Mouse (Mus musculus) liver, adult 2 months (tissue): ENCODE measurements around the gene Mybpc3.

ENCODE experiments used
- CTCF ChIP-seq: fragments of 200-500 bp; IDR thresholded peaks from 2 replicates; pipeline ENCODE4 v1.5.1; 2011; ENCODE audit warnings: low read depth, low read length, control low read depth
- POLR2A ChIP-seq: fragments of 200-500 bp; IDR thresholded peaks from 2 replicates; pipeline ENCODE4 v1.6.1; 2011; ENCODE audit warnings: low read length, control low read depth; ENCODE audit not compliant: insufficient read depth; ENCODE audit errors: extremely low read depth

DNA sequence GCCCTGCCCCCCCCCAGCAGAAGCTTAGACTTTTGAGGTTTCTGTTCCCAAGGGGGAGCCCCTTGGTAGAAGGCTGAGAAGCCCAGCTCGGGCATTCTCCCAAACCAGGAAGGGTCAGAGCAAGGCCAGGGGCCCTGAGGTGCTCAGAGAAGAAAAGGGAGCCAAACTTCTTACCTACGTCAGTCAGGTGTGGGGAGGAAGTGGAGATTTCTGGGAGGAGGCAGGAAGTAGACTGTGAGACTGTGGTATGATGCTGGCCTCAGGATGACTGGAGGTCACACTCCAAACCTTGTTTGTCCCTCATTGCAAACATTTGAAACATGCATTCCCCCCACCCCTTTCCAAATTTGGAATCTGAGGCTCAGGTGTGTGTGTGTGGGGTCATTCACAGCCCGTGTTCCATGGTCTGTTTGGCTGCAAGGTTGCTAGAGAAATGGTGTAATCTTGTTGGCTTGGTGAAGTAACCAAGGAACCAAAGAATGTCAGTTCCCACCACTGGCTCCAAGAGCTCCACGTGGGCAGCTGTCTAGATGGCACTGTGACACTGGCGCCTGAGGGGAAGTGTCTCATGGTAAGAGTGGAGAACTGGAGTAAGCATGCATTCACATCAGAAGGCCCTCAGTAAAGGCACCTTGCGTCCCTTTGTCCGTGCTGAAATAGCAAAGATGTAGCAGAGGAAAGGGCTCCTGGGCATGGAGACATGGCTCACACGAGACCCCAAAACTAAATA is 37.0 kb upstream of the Mybpc3 start:
- no peak for TF ChIP-seq CTCF
- no peak for TF ChIP-seq POLR2A
